Mouse (Mus musculus) splenic B cell, adult 2 months (primary cell): ENCODE measurements at regions not wholly inside any gene's neighbourhood (a gene's known extent, or its start where the extent isn't known, plus 50 kb on each side); places are given as distances from the start of the nearest gene placed in this dataset.

Experiments
- DNase-seq: peaks from one replicate; pipeline ENCODE4 v3.0.0-alpha.2; 2011; ENCODE audit warnings: low read depth, low spot score
- H3K27me3 ChIP-seq: 2 replicates; pipeline ENCODE4 v1.6.1; 2012; ENCODE audit warnings: mild to moderate bottlenecking, low read length, moderate library complexity, mixed read lengths; ENCODE audit not compliant: control insufficient read depth, poor library complexity, insufficient read depth, severe bottlenecking
- H3K36me3 ChIP-seq: 2 replicates; pipeline ENCODE4 v1.6.1; 2012; ENCODE audit warnings: mild to moderate bottlenecking, low read length, moderate library complexity, mixed read lengths; ENCODE audit not compliant: control insufficient read depth, poor library complexity, insufficient read depth, severe bottlenecking

DNA sequence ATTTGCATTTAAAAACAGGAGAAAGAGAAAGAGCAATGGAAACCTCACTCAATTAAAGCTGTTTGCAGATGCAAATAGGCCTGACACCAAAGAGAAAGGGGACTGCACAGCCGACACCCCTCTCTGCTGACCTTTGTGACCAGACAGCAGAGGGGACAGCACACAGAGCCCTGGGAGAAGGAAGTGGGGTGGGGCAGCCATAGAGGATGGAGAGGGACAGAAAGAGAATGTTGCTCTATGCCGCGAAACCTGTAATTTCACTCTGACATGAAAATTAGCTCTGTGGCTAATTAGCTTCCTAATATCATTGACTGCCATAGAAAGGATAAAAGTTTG is 250.5 kb downstream of the Sec61b start:
- Histone ChIP-seq H3K36me3 (no peaks in the 10 kb centered on the region), H3K27me3 (no peaks in the 10 kb centered on the region)
- no peak for DNase-seq

DNA sequence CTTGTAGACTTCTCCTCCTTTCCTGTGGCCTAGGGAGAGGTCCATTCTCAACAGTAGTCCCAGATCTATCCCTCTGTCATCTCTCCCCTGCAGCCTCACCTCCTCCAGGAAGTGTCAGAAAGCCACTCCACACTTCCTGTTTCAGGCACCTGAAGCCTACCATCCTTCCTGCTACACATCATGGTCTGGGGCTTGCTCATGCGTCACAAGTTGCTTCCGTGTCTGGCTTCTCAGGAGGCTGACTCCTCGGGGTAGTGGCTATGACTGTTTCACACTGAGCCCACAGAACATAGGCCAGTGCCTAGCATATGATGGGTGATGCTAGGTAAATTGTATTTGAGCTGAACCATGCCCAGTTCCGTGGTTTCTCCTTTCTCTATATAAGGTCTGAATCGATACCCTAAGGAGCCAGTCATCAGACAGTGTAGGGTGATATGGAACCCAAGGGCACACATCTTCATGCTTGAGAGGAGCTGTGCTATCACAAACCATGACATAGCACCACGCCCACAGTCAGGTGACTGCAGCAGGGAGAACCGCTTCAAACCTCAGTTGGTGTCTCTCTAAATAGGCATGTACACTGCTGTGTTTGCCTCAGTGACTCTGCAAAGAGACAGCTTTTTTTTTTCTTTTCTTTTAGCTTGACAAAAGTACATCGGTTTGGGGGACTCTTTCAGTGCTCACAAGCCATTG is 272.2 kb downstream of the Sec61b start:
- peak; percentile 90 for DNase-seq
- Histone ChIP-seq H3K27me3 (no peaks in the 10 kb centered on the region), H3K36me3 (no peaks in the 10 kb centered on the region)

- H3K36me3 ChIP-seq = no peaks in the 10 kb centered on the region
- no peaks in the 10 kb centered on the region for H3K27me3 ChIP-seq
- no peak for DNase-seq
These were observed 272.6 kb upstream of the Nr4a3 start for GRCm38 (mm10) chr4:47772230-47772920.

DNA sequence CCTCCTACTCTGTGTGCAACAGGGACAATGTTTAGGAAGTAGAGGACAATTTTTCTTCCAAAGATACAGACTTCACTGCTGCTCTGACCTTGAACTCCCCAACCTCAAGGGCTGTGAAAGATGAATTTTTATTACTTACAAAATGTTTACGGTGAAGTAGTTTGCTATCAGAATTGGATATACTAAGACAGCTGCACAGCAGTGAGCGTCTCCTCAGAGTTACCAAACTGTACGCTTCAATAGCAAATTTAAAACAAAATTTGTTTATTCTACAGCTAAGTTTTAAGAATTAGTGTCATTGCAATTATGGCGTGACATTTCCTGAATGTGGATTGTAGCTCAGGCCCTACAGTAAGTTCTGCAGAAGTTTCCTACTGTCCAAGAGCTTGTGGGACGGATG is 270.3 kb upstream of the Nr4a3 start:
- Histone ChIP-seq H3K27me3 (no peaks in the 10 kb centered on the region), H3K36me3 (no peaks in the 10 kb centered on the region)
- DNase-seq = no peak

- Histone ChIP-seq H3K27me3 (no peaks in the 10 kb centered on the region), H3K36me3 (no peaks in the 10 kb centered on the region)
- no peak for DNase-seq
These were observed 263.9 kb upstream of the Nr4a3 start for GRCm38 (mm10) chr4:47781039-47781438.

DNA sequence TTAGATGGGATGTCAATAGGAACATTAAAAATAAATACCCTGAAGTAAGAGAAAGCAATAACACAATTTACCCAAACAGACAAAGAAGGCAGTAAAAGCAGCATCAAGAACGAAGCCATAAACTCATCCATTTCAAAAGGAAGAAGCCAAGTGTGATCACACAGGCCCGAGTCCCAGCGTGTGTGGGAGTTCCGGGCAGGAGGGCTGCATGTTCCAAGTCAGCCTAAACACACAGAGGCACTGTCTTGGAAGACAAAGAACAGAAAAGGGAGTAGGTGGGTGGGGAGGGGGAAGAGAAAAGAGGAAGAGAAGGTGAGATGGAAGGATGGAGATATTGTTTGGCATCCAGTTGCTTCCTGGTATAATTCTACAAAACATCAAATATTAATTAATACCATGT is 248.0 kb upstream of the Nr4a3 start:
- no peak for DNase-seq
- Histone ChIP-seq H3K27me3 (no peaks in the 10 kb centered on the region), H3K36me3 (no peaks in the 10 kb centered on the region)

DNA sequence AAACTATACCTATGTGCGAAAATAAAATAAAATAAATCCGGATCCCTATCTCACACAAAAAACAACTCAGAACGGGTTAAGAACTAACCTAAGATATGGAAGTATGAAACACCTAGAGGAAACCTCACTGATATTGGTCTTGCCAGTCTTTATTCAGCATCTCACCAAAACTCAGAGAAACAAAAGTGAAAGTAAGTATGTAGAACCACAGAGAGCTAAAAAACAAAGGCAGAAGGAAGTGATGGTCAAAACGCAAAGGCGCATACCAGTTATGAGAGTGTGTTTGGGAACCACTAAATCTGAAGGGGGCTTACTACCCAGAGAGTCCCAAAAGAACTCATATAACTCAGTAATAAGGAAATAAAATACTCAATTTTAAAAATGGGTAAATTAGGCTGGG is 245.8 kb upstream of the Nr4a3 start:
- DNase-seq = peak; percentile 48
- Histone ChIP-seq H3K36me3 (no peaks in the 10 kb centered on the region), H3K27me3 (no peaks in the 10 kb centered on the region)

- Histone ChIP-seq H3K36me3 (no peaks in the 10 kb centered on the region), H3K27me3 (no peaks in the 10 kb centered on the region)
- DNase-seq = no peak
These were observed 241.8 kb upstream of the Nr4a3 start for GRCm38 (mm10) chr4:47803111-47803510.

DNA sequence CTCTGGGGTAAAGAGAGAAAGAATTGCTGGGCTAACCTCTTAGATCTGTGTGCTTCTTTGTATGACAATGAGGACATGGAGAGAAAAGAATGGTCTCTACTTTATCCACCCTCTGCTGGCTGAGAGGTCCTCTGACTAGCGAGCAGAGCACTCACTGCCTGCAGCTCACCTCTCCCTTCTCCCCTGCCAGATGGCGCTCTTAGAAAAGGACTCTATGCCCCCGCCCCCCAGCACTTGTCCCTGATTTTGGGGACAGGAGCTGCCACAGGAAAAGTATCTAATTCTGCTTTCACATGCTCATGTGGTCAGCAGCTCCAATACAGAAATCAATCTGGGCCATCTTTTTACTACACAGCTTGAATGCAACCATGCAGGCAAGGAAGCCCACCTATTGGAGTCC is 237.1 kb upstream of the Nr4a3 start:
- no peaks in the 10 kb centered on the region for H3K27me3 ChIP-seq
- DNase-seq = no peak
- no peaks in the 10 kb centered on the region for H3K36me3 ChIP-seq

GRCm38 (mm10) chr4:47814030-47814429 is 230.9 kb upstream of the Nr4a3 start:
- Histone ChIP-seq H3K27me3 (no peaks in the 10 kb centered on the region), H3K36me3 (no peaks in the 10 kb centered on the region)
- DNase-seq = no peak

- Histone ChIP-seq H3K36me3 (no peaks in the 10 kb centered on the region), H3K27me3 (no peaks in the 10 kb centered on the region)
- DNase-seq = peak; percentile 61
These were observed 226.4 kb upstream of the Nr4a3 start for GRCm38 (mm10) chr4:47818371-47819159.

GRCm38 (mm10) chr4:47820562-47820961 is 224.4 kb upstream of the Nr4a3 start:
- no peaks in the 10 kb centered on the region for H3K27me3 ChIP-seq
- H3K36me3 ChIP-seq = no peaks in the 10 kb centered on the region
- no peak for DNase-seq

DNA sequence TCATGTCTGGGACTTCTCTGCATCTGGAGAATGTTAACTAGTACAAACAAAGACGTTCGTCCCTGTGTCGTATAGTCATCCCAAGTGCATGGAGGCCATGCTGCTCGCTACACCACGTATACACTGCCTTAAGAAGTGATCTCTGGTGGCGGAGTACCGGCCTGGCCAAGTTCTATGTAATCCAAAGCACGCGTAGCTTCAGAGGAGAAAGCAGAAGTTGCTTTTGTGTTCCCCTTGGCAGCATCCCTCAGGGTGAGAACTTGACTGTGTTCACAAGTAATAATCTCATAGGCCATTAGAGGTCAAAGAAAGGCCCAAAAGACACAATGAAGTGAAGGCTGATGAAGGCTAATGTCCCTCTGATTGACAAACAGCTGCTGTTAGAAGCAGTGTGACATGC is 221.7 kb upstream of the Nr4a3 start:
- Histone ChIP-seq H3K36me3 (no peaks in the 10 kb centered on the region), H3K27me3 (no peaks in the 10 kb centered on the region)
- no peak for DNase-seq

- no peaks in the 10 kb centered on the region for H3K36me3 ChIP-seq
- H3K27me3 ChIP-seq = no peaks in the 10 kb centered on the region
- no peak for DNase-seq
These were observed 220.9 kb upstream of the Nr4a3 start for GRCm38 (mm10) chr4:47824083-47824482.

DNA sequence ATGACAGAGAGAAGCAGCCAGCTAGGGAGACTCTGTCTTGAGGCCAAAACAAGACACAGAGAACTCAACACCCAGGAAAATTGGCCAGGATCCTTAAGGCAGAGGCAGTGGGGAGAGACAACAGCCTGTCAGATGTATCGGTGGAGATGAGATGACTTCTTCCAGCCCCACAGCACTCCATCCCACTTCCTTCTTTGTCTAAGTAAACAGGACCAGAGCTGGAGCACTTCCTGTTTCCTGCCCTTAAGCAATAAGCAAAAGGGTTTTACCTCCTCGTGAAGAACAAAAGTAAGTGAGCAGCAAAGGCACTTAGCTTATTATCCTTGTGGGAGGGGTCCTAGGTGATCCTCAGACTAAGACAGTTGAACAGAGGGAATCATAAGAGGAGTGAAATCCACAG is 212.0 kb upstream of the Nr4a3 start:
- no peaks in the 10 kb centered on the region for H3K36me3 ChIP-seq
- H3K27me3 ChIP-seq = no peaks in the 10 kb centered on the region
- no peak for DNase-seq
